Mouse (Mus musculus): Measurements from ENCODE around the gene Fgf7. TPM values are rescaled to one million over a fixed set of nuclear protein-coding genes. Genes with fewer than 3 reads are reported as not detected.
A peak's percentile ranks its signal among the peaks of the same experiment; 100 is the strongest.

The Fgf7 gene
- 1.9 and 2.1 TPM in 2 replicates for polyA plus RNA-seq (2012; rRNA removed)

GRCm38 (mm10) chr2:126034379-126035005, at the start of gene Fgf7:
Gene Fgf7, plus strand, starts transcription at chr2:126034658.
- peak; percentile 82 for DNase-seq (ENCODE audit: low read depth)
- TF ChIP-seq POLR2A (IDR thresholded peaks at IDR 0.05; ENCODE audit: borderline replicate concordance, extremely low read depth, insufficient read depth, insufficient read length, poor library complexity, severe bottlenecking) (no peak), CTCF (IDR thresholded peaks at IDR 0.05; ENCODE audit: borderline replicate concordance, extremely low read depth, insufficient read depth, insufficient read length) (peak; percentile 55; the same call in 1 of the 2 replicates)

GRCm38 (mm10) chr2:126002291-126002690, 32.2 kb upstream of the Fgf7 start:
- TF ChIP-seq POLR2A (IDR thresholded peaks at IDR 0.05; ENCODE audit: borderline replicate concordance, extremely low read depth, insufficient read depth, insufficient read length, poor library complexity, severe bottlenecking): no peak
- no peak for TF ChIP-seq CTCF (IDR thresholded peaks at IDR 0.05; ENCODE audit: borderline replicate concordance, extremely low read depth, insufficient read depth, insufficient read length)
- no peak for DNase-seq (ENCODE audit: low read depth)

GRCm38 (mm10) chr2:126006088-126006487, 28.4 kb upstream of the Fgf7 start:
- DNase-seq (ENCODE audit: low read depth): peak; percentile 79
- TF ChIP-seq CTCF (IDR thresholded peaks at IDR 0.05; ENCODE audit: borderline replicate concordance, extremely low read depth, insufficient read depth, insufficient read length) (peak; percentile 68; the same call in 1 of the 2 replicates), POLR2A (IDR thresholded peaks at IDR 0.05; ENCODE audit: borderline replicate concordance, extremely low read depth, insufficient read depth, insufficient read length, poor library complexity, severe bottlenecking) (no peak)

DNA sequence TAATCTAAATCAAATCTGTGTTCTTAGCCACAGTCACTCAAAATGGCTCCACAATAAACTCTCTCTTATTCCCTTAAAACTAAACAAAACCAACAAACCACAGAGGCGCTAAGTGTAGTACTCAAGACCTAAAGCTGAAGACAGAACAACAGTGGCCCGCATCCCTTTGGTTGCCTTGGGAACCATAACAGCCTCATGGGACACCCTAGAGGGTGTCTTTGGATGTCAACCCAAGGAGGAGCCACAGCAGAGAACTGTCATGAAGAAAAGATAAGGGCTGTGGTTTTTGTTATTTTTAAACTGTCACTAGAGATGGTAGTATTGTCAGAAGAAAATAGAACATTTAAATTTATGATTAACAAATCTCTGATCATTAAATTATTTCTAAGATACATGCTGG, 27.7 kb upstream of the Fgf7 start:
- no peak for DNase-seq (ENCODE audit: low read depth)
- TF ChIP-seq CTCF (IDR thresholded peaks at IDR 0.05; ENCODE audit: borderline replicate concordance, extremely low read depth, insufficient read depth, insufficient read length) (no peak), POLR2A (IDR thresholded peaks at IDR 0.05; ENCODE audit: borderline replicate concordance, extremely low read depth, insufficient read depth, insufficient read length, poor library complexity, severe bottlenecking) (no peak)

DNA sequence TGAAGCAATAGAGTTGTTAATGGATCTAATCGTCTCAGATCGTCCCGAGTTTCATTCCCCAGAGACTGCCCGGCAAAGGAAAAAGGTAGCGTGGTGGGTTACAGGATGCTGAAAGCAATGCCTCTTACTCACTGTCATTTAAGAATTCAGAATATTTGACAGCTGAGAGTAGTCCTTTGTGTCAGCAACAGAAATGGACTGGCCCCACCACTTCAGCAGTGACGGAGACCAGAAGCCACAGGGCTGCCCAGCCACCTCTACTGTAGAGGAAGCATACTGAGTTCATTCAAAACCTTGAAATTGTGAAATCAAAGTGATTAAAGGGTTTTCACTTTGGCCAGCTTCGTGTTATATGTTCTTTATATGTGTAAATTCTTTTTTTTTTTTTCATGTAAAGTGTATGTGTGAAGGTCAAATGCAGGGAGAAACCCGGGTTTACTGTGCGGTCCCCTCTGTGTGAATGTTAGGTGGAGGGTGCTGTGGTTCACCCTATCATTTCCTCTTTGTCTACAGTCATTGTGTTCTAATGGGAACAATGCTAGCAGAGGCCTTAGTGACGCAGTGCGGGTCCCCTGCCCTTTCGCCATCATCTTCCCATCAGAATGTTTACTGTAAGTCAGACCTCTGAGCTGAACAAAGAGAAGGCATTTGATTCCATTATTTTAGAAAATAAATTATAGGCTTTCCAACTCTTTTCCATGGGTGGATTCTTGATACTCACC, 19.3 kb upstream of the Fgf7 start:
- TF ChIP-seq POLR2A (IDR thresholded peaks at IDR 0.05; ENCODE audit: borderline replicate concordance, extremely low read depth, insufficient read depth, insufficient read length, poor library complexity, severe bottlenecking) (no peak), CTCF (IDR thresholded peaks at IDR 0.05; ENCODE audit: borderline replicate concordance, extremely low read depth, insufficient read depth, insufficient read length) (no peak)
- DNase-seq (ENCODE audit: low read depth): peak; percentile 52

- TF ChIP-seq CTCF (IDR thresholded peaks at IDR 0.05; ENCODE audit: borderline replicate concordance, extremely low read depth, insufficient read depth, insufficient read length) (no peak), POLR2A (IDR thresholded peaks at IDR 0.05; ENCODE audit: borderline replicate concordance, extremely low read depth, insufficient read depth, insufficient read length, poor library complexity, severe bottlenecking) (no peak)
Measured at GRCm38 (mm10) chr2:126015763-126016473, 18.5 kb upstream of the Fgf7 start.

GRCm38 (mm10) chr2:126031186-126031900, 3.1 kb upstream of the Fgf7 start:
- DNase-seq (ENCODE audit: low read depth): no peak
- TF ChIP-seq POLR2A (IDR thresholded peaks at IDR 0.05; ENCODE audit: borderline replicate concordance, extremely low read depth, insufficient read depth, insufficient read length, poor library complexity, severe bottlenecking): no peak
- no peak for TF ChIP-seq CTCF (IDR thresholded peaks at IDR 0.05; ENCODE audit: borderline replicate concordance, extremely low read depth, insufficient read depth, insufficient read length)

More at GRCm38 (mm10) chr2:126015763-126016473, 18.5 kb upstream of the Fgf7 start:
- DNase-seq (ENCODE audit: low read depth): peak; percentile 88

DNA sequence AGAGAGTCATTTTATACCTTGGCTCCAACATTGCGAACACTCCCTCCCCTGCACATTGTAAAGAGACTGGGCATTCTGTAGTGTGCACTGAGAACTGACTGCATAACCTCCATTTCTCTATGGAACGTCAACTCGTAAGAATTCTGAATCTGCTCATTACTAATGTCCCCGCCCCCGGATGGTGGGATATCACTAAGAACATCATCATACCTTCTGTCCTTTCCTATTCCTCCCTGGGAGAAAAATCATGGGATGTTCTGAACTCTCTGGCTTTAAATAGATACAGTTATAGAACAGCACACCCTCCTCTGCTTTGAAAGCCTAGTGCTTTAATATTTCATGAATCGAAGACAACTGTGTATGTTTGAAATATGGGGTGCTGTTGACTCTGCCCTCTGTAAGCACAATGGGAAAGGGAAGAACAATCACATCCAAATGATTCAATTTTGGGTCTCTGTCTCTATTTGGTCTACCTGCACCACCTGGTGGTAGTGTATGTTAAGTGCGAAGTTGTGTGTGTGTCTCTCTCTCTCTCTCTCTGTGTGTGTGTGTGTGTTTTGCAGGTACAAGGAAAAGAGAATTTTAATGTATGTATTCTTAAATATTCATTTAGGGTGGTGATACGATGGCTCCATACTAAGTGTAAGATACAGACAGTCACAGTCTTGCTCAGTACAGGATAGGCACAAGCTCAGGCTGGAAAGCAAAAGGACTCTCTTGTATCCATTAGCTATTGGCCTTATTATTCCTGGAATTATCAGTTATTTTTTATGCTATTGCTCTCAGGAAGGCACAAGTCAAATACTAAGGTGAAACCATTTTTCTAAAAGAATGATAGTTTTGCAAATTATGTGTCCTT, 1.1 kb upstream of the Fgf7 start:
- TF ChIP-seq POLR2A (IDR thresholded peaks at IDR 0.05; ENCODE audit: borderline replicate concordance, extremely low read depth, insufficient read depth, insufficient read length, poor library complexity, severe bottlenecking): no peak
- TF ChIP-seq CTCF (IDR thresholded peaks at IDR 0.05; ENCODE audit: borderline replicate concordance, extremely low read depth, insufficient read depth, insufficient read length): peak; percentile 48; the same call in 1 of the 2 replicates
- DNase-seq (ENCODE audit: low read depth): peak; percentile 51

DNA sequence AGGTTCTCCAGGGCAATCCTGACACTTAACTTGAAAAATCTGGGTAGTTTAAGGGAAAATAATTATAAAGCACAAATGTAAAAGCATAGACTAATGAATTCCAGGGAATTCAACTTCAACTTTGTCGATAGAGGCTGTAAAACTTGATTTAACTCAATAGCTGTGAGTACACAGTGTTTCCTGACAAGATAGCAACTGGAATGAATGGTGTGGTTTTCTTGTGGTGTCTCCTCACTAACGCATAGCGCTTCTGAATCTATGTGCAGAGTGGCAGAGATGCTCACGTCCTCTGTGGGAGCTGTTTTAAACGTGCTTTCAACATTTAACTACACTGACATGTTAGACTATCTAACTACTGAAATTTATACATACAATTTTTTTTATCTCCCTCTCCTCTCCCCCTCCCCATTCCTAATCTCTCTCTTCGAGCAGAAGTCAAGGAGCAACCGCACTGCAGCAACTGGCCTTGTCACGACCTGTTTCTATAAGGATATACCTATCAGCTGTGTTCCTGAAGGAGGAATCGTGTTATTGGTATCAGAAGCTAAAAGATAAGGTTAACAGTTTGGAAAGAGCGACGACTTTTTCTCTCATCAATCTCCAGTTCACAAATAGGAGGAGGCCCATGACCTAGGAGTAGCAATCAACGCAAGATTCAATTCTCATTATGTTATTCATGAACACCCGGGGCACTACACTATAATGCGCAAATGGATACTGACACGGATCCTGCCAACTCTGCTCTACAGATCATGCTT, 734 bp downstream of the Fgf7 start:
- DNase-seq (ENCODE audit: low read depth): no peak
- TF ChIP-seq CTCF (IDR thresholded peaks at IDR 0.05; ENCODE audit: borderline replicate concordance, extremely low read depth, insufficient read depth, insufficient read length) (no peak), POLR2A (IDR thresholded peaks at IDR 0.05; ENCODE audit: borderline replicate concordance, extremely low read depth, insufficient read depth, insufficient read length, poor library complexity, severe bottlenecking) (no peak)
